Mouse (Mus musculus) midbrain, embryonic 16.5 days (tissue): Measurements from ENCODE around the gene Lrrc32. TPM values are rescaled to one million over a fixed set of nuclear protein-coding genes. Genes with fewer than 3 reads are reported as not detected.

Experiments used
- ATAC-seq: fragments of 200-750 bp; cut with Nextera tagmentation; 2 replicates; pipeline ENCODE4 v1.8.0; 2017; ENCODE audit warnings: moderate TSS enrichment
- H3K27ac ChIP-seq: fragments of 300-500 bp; sonication (generic); 2 replicates; pipeline ENCODE4 v1.5.1; 2014; ENCODE audit warnings: mild to moderate bottlenecking, low read length, mixed read lengths
- H3K27me3 ChIP-seq: fragments of 300-500 bp; sonication (generic); 2 replicates; pipeline ENCODE4 v1.6.1; 2014; ENCODE audit warnings: low read depth, low read length, mixed read lengths; ENCODE audit not compliant: control insufficient read depth, insufficient read depth
- H3K36me3 ChIP-seq: fragments of 300-500 bp; sonication (generic); 2 replicates; pipeline ENCODE4 v1.6.1; 2014; ENCODE audit warnings: mild to moderate bottlenecking, low read length, moderate library complexity, mixed read lengths; ENCODE audit not compliant: control insufficient read depth, insufficient read depth
- H3K4me1 ChIP-seq: fragments of 300-500 bp; sonication (generic); 2 replicates; pipeline ENCODE4 v1.6.1; 2014; ENCODE audit warnings: mild to moderate bottlenecking, low read length, mixed read lengths; ENCODE audit not compliant: control insufficient read depth, insufficient read depth
- H3K4me2 ChIP-seq: fragments of 300-500 bp; sonication (generic); 2 replicates; pipeline ENCODE4 v1.6.1; 2014; ENCODE audit warnings: mild to moderate bottlenecking, low read length, mixed read lengths
- H3K4me3 ChIP-seq: fragments of 300-500 bp; sonication (generic); 2 replicates; pipeline ENCODE4 v1.5.1; 2014; ENCODE audit warnings: low read depth, mild to moderate bottlenecking, low read length, moderate library complexity, mixed read lengths
- H3K9ac ChIP-seq: fragments of 300-500 bp; sonication (generic); 2 replicates; pipeline ENCODE4 v1.6.1; 2014; ENCODE audit warnings: low read depth, low read length, mixed read lengths
- H3K9me3 ChIP-seq: fragments of 300-500 bp; sonication (generic); replicated peaks from 2 replicates; pipeline ENCODE4 v1.6.1; 2014; ENCODE audit warnings: mild to moderate bottlenecking, low read length, mixed read lengths; ENCODE audit not compliant: control insufficient read depth, poor library complexity, severe bottlenecking
- WGBS: fragments of 180-500 bp; shearing (Covaris S2); extraction: QIAGEN DNeasy Blood & Tissue Kit; methylation state at CpG from one replicate; pipeline ENCODE4 v1.1.7; 2014; 5-methylcytosine and 5-hydroxymethylcytosine counted together
- polyA plus RNA-seq: library from polyadenylated mRNA; unstranded; fragments of >200 nt; fragmentation: Nextera tagmentation; extraction: Ambion mirVana; gene quantifications from 2 replicates; pipeline ENCODE4 v1.2.1, GENCODE M21; 2015

Lrrc32 gene
- polyA plus RNA-seq, 1 experiment from 2014 or later = 4.6 TPM

GRCm38 (mm10) chr7:98485508-98485907 is 3.6 kb upstream of the Lrrc32 start:
- Histone ChIP-seq H3K9me3 (no peaks in the 10 kb centered on the region), H3K27ac (no peak overlapping the region), H3K36me3 (no peaks in the 10 kb centered on the region), H3K27me3 (no peaks in the 10 kb centered on the region; the same call in 1 of the 2 replicates), H3K9ac (no peak overlapping the region), H3K4me1 (peaks cover 4% of the 10 kb centered on the region; the same call in 1 of the 2 replicates), H3K4me3 (no peak overlapping the region), H3K4me2 (no peak overlapping the region)
- 82% methylated on average over 4 of the region's 4 CpGs for WGBS
- no peak for ATAC-seq

- no peak overlapping the region for H3K9ac ChIP-seq
- 60% methylated on average over 7 of the region's 7 CpGs for WGBS
- no peaks in the 10 kb centered on the region for H3K27me3 ChIP-seq
- ATAC-seq = no peak
- no peak overlapping the region for H3K4me3 ChIP-seq
- peaks cover 4% of the 10 kb centered on the region; the same call in 1 of the 2 replicates for H3K4me1 ChIP-seq
- H3K9me3 ChIP-seq = no peaks in the 10 kb centered on the region
- H3K36me3 ChIP-seq = no peaks in the 10 kb centered on the region
- no peak overlapping the region for H3K27ac ChIP-seq
- H3K4me2 ChIP-seq = no peak overlapping the region
Measured at GRCm38 (mm10) chr7:98486471-98486917, 2.6 kb upstream of the Lrrc32 start.

GRCm38 (mm10) chr7:98487202-98487980 is 1.7 kb upstream of the Lrrc32 start:
- ATAC-seq = no peak
- no peak overlapping the region for H3K27ac ChIP-seq

DNA sequence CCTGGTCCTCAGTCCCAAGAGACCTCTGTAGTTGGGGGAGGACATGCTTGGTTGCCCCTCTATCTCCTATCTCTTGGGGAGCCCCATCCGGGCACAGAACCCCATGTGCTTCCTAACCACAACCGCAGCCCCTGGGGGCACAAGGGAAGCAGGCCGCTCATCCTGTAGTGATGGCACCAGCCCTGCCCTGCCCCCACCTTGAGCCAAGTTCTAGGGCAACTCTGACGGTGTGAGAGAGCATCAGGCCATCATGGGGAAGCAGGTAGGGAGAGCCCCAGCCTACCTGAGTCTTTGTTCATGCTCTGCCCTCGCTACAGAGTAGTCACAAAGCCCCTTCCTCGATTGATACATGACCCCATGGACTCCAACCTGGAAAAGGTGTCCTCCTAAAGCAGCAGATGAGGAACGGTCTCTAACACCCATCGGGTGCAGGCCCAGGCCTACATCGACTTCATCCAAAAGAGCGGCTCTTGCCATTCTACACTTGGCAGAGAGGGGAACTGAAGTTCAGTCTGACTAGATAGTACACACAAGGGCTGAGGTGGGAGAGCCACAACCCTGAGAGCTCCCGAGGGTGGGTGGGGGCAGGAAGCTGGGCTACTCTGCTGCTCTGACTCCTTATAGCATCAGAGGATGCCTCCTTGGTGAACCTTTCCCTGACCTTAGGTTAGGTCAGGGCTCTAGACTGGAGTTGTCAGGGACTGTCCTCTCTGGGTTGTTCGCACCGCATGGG is 519 bp upstream of the Lrrc32 start:
- no peak overlapping the region for H3K27ac ChIP-seq
- no peak overlapping the region for H3K9ac ChIP-seq
- H3K4me2 ChIP-seq = no peak overlapping the region; the same call in 1 of the 2 replicates
- H3K4me3 ChIP-seq = no peak overlapping the region
- no peaks in the 10 kb centered on the region for H3K36me3 ChIP-seq
- peak; percentile 10; the same call in 1 of the 2 replicates for ATAC-seq
- no peaks in the 10 kb centered on the region for H3K27me3 ChIP-seq
- peaks cover 4% of the 10 kb centered on the region; the same call in 1 of the 2 replicates for H3K4me1 ChIP-seq
- WGBS = 90% methylated on average over 13 of the region's 13 CpGs
- no peaks in the 10 kb centered on the region for H3K9me3 ChIP-seq

More at GRCm38 (mm10) chr7:98487202-98487980, 1.7 kb upstream of the Lrrc32 start:
- H3K4me3 ChIP-seq = no peak overlapping the region
- H3K36me3 ChIP-seq = no peaks in the 10 kb centered on the region
- no peaks in the 10 kb centered on the region for H3K27me3 ChIP-seq
- peaks cover 4% of the 10 kb centered on the region; the same call in 1 of the 2 replicates for H3K4me1 ChIP-seq
- 92% methylated on average over 11 of the region's 11 CpGs for WGBS
- no peak overlapping the region for H3K9ac ChIP-seq
- no peaks in the 10 kb centered on the region for H3K9me3 ChIP-seq
- no peak overlapping the region for H3K4me2 ChIP-seq

- H3K36me3 ChIP-seq = no peaks in the 10 kb centered on the region
- H3K27ac ChIP-seq = no peak overlapping the region
- under 1% methylated on average over 42 of the region's 50 CpGs for WGBS
- H3K4me1 ChIP-seq = peaks cover 4% of the 10 kb centered on the region; the same call in 1 of the 2 replicates
- H3K9me3 ChIP-seq = no peaks in the 10 kb centered on the region
- H3K4me2 ChIP-seq = peak overlapping the region; percentile 89
- H3K4me3 ChIP-seq = peak overlapping the region; percentile 72
- H3K9ac ChIP-seq = peak overlapping the region; percentile 76
- ATAC-seq = peak; percentile 90
- H3K27me3 ChIP-seq = no peaks in the 10 kb centered on the region
Measured at GRCm38 (mm10) chr7:98489623-98490084, 571 bp downstream of the Lrrc32 start.

- no peaks in the 10 kb centered on the region for H3K36me3 ChIP-seq
- H3K27me3 ChIP-seq = no peaks in the 10 kb centered on the region
- H3K4me1 ChIP-seq = peaks cover 4% of the 10 kb centered on the region; the same call in 1 of the 2 replicates
- H3K9ac ChIP-seq = peak overlapping the region; percentile 76; the same call in 1 of the 2 replicates
- peak overlapping the region; percentile 72 for H3K4me3 ChIP-seq
- 67% methylated on average over 4 of the region's 4 CpGs for WGBS
- H3K4me2 ChIP-seq = peak overlapping the region; percentile 89
- H3K27ac ChIP-seq = no peak overlapping the region
- ATAC-seq = peak; percentile 14; the same call in 1 of the 2 replicates
- no peaks in the 10 kb centered on the region for H3K9me3 ChIP-seq
Measured at GRCm38 (mm10) chr7:98490328-98490727, 1.2 kb downstream of the Lrrc32 start.

DNA sequence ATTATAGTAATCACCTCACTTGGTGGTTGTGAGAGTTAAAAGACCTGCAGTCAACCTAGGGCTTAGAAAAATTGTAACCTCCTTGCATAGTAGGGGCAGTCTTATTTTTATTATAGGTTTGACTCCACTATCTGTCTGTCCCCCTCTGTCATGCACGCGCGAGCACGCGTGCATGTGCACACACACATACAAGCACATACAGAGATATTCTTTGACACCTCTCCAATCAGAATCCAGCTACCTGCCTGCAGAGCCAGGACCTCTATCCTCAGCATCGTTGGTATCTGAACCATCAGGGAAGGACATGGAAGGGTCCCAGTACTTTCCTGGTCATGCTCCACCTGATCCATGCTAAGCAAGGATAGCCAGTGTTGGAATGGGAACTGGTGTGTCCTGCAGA is 1.8 kb downstream of the Lrrc32 start:
- Histone ChIP-seq H3K9me3 (no peaks in the 10 kb centered on the region), H3K9ac (no peak overlapping the region), H3K27ac (no peak overlapping the region), H3K4me1 (peaks cover 4% of the 10 kb centered on the region; the same call in 1 of the 2 replicates), H3K36me3 (no peaks in the 10 kb centered on the region), H3K4me2 (peak overlapping the region; percentile 1; the same call in 1 of the 2 replicates), H3K27me3 (no peaks in the 10 kb centered on the region), H3K4me3 (no peak overlapping the region)
- no peak for ATAC-seq
- WGBS = 96% methylated on average over 6 of the region's 6 CpGs

DNA sequence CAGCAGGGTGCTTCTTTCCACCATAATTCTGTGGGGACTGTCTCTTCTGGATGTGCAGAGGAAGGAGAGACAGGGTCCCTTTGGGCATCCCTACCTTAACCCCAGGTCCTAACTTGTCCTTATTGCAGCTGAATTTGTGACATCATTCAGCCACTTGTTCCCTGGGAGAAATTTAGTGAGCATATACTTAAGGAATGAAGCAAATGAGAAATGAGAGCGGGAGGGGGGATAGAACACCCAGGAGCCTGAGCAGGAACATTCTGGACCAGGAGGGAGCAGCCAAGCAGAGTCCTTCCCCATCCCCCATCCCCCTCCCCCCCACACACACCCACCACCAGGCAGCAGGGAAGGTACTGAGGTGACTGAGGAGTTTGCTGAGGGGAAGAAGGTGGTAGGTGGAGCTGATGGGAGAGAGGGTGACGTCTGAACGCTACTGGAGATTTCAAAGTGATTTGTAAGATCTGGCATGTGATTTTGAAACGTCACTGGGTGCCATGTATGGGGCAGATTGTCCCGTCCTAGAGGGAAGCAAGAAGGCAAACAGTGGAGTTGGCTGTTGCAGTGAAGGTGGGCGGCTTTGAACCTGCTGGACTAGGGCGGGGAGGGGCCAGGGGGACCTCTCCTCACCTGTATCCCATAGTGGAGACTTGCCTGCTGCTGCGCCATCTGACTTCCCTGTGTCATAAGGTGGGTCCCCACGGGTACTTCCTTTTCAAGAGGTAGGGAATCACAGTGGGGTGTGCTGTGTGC is 2.5 kb downstream of the Lrrc32 start:
- Histone ChIP-seq H3K9me3 (no peaks in the 10 kb centered on the region), H3K4me1 (peaks cover 4% of the 10 kb centered on the region; the same call in 1 of the 2 replicates), H3K27ac (no peak overlapping the region), H3K27me3 (no peaks in the 10 kb centered on the region), H3K4me3 (no peak overlapping the region), H3K36me3 (no peaks in the 10 kb centered on the region), H3K9ac (no peak overlapping the region), H3K4me2 (peak overlapping the region; percentile 1; the same call in 1 of the 2 replicates)
- no peak for ATAC-seq
- 73% methylated on average over 9 of the region's 9 CpGs for WGBS
